Mouse (Mus musculus) CD4-positive, CD25-positive, alpha-beta regulatory T cell, adult 4 months (primary cell): Measurements from ENCODE around the gene Adcy9. TPM values are rescaled to one million over a fixed set of nuclear protein-coding genes. Genes with fewer than 3 reads are reported as not detected.

ENCODE experiments used
- ATAC-seq: one replicate; pipeline ENCODE4 v1.8.0; 2017
- polyA plus RNA-seq, 2 experiments: library from polyadenylated mRNA; unstranded; fragments of 100-300 nt; shearing (Covaris generic); gene quantifications; one replicate each; pipeline ENCODE4 v1.2.1; 2017

Adcy9 gene
- polyA plus RNA-seq, result under 1 TPM; 0.52 to 0.70 TPM

GRCm38 (mm10) chr16:4420298-4421054, at the start of gene Adcy9:
TSS of gene Adcy9 (minus strand) at chr16:4420498.
- ATAC-seq, result peak; percentile 84

- ATAC-seq, result peak; percentile 73
Measured at GRCm38 (mm10) chr16:4469599-4470352, 49.5 kb upstream of the Adcy9 start.

- no peak for ATAC-seq
Measured at GRCm38 (mm10) chr16:4464529-4465089, 44.3 kb upstream of the Adcy9 start.

- ATAC-seq, result no peak
Measured at GRCm38 (mm10) chr16:4457927-4458326, 37.6 kb upstream of the Adcy9 start.

GRCm38 (mm10) chr16:4456391-4456790, 36.1 kb upstream of the Adcy9 start:
- no peak for ATAC-seq

GRCm38 (mm10) chr16:4455693-4456092, 35.4 kb upstream of the Adcy9 start:
- no peak for ATAC-seq

- ATAC-seq, result no peak
Measured at GRCm38 (mm10) chr16:4454563-4454962, 34.3 kb upstream of the Adcy9 start.

- ATAC-seq, result no peak
Measured at GRCm38 (mm10) chr16:4449418-4449817, 29.1 kb upstream of the Adcy9 start.

GRCm38 (mm10) chr16:4448235-4448634, 27.9 kb upstream of the Adcy9 start:
- ATAC-seq, result no peak

- ATAC-seq, result no peak
Measured at GRCm38 (mm10) chr16:4446395-4446794, 26.1 kb upstream of the Adcy9 start.

GRCm38 (mm10) chr16:4444378-4444777, 24.1 kb upstream of the Adcy9 start:
- ATAC-seq, result no peak

GRCm38 (mm10) chr16:4439302-4440066, 19.2 kb upstream of the Adcy9 start:
- ATAC-seq, result no peak

GRCm38 (mm10) chr16:4436738-4437137, 16.4 kb upstream of the Adcy9 start:
- no peak for ATAC-seq

- no peak for ATAC-seq
Measured at GRCm38 (mm10) chr16:4435371-4435770, 15.1 kb upstream of the Adcy9 start.

- no peak for ATAC-seq
Measured at GRCm38 (mm10) chr16:4431841-4432240, 11.5 kb upstream of the Adcy9 start.

- no peak for ATAC-seq
Measured at GRCm38 (mm10) chr16:4431013-4431412, 10.7 kb upstream of the Adcy9 start.

- no peak for ATAC-seq
Measured at GRCm38 (mm10) chr16:4430232-4430631, 9.9 kb upstream of the Adcy9 start.

- no peak for ATAC-seq
Measured at GRCm38 (mm10) chr16:4425658-4426234, 5.4 kb upstream of the Adcy9 start.

GRCm38 (mm10) chr16:4423613-4424012, 3.3 kb upstream of the Adcy9 start:
- ATAC-seq, result no peak

GRCm38 (mm10) chr16:4422991-4423390, 2.7 kb upstream of the Adcy9 start:
- no peak for ATAC-seq

GRCm38 (mm10) chr16:4419546-4420297, 576 bp downstream of the Adcy9 start:
- peak; percentile 31 for ATAC-seq
